Mouse (Mus musculus) cerebellum, postnatal 4 days (tissue): Measurements from ENCODE around the gene Tmem92.

Experiments
- DNase-seq, 2 experiments: peaks; one replicate each; pipeline ENCODE4 v3.0.0; 2022; ENCODE audit warnings: low spot score in 2 of 2, mixed read lengths in 1 of 2

Gene Tmem92

GRCm38 (mm10) chr11:94728545-94728944 lies 54.0 kb downstream of the Tmem92 start:
- DNase-seq = no peak

GRCm38 (mm10) chr11:94727306-94727705 lies 55.2 kb downstream of the Tmem92 start:
- DNase-seq = no peak
